Mouse (Mus musculus): ENCODE measurements around the gene Mpz.
"Not testable (repeated sequence)": the region's sequence is repeated elsewhere in the genome, so short reads cannot be mapped to it uniquely, and the experiment has no call there.

Mpz gene

DNA sequence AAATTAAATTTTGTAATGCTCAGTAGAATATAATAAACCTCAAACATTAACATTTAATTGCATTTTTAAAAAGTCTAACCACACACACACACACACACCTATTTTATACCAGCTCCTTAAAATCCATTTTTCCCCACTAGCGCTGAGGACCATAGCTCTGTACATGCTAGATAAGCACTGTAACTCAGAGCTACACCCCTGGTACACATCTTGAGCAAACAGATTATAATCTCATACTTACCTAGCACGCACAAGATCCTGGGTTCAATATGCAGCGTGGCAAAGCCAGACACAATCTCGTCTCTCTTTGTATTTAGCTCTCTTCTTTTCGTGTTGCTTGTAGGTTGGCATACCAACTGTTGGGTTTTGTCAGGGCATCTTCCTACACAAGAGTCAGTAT is 26.1 kb upstream of the Mpz start:
- DNase-seq (ENCODE audit: extremely low spot score, low read depth, low spot score), result no peak

DNA sequence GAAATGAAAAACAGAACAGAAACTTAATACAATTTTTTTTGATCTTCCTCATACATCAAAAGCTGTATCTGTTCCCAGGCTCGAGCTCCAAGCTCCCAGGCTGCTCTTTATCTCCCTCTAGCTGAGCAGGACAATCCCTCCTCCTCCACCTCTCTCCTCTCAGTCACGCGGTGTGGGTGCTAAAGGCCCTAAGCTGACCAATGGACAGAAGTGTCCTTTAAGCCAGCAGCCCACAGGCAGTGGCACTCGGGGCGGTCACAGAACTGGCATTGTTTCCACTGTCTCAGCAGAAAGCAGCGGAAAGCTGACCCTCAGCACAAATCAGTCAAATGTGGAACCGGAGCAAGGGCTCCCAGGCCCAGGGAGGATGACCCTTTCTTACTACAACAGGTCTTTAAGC is 21.3 kb upstream of the Mpz start:
- no peak for DNase-seq (ENCODE audit: extremely low spot score, low read depth, low spot score)

DNA sequence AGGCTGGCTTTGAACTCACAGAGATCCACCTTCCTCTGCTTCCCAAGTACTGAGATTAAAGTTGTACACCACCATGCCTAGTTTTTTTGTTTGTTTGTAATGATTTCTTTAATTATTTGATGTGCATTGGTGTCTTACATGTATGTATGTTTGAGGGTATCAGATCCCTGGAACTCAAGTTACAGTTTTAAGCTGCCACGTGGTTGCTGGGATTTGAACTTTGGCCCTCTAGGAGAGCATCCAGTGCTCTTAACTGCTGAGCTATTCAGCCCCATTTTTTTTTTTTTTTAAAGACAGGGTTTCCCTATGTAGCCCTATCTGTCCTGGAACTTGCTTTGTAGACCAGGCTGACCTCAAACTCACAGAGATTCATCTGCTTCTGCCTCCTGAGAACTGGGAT is 19.5 kb upstream of the Mpz start:
- DNase-seq (ENCODE audit: extremely low spot score, low read depth, low spot score), result no peak

DNA sequence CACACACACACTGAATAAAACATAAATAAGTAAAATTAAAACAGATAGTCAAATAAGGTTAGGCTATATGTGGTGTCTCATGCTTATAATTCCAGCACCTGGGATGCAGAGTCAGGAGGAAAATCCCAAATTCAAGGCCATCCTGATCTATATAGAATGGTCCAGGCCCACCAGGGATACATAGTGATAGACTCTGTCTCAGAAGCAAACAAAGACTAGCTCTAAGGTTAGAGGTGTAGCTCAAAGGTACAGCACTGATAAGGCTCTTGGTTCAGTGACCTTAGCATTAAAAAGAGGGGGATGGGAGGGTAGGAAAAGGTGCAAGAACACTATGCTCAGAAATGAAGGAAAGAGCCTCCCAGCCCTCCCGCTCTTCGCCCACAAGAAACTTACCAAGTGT is 14.9 kb upstream of the Mpz start:
- DNase-seq (ENCODE audit: extremely low spot score, low read depth, low spot score), result no peak

DNA sequence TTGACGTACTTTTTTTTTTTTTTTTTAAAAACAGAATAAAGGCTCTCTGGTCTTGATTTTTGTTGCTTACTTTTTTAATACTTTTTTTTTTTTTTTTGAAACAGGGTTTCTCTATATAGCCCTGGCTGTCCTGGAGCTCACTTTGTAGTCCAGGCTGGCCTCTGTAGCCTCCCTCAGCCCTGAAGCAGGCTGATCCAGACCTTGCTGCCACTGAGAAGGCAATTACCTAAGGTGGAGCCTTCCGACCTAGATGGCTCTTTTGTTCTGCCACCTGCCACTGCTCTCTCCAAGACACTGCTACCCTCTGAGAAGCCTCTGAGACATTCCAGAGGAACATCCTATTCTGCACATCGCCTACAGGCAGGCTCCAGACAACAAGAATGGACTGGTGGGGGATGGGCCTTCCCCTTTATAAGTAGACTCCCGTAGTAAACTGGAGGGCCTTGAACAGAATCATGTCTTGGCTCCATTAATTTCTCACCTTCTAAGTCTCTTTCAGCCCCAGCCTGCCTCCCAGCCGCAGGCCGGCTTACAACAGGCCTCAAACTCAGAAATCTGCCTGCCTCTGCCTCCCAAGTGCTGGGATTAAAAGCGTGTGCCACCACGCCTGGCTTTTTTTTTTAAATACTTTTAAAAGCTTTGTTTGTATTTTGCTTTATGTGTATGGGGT is 12.9 kb upstream of the Mpz start:
- not testable (repeated sequence) for DNase-seq (ENCODE audit: extremely low spot score, low read depth, low spot score)

DNA sequence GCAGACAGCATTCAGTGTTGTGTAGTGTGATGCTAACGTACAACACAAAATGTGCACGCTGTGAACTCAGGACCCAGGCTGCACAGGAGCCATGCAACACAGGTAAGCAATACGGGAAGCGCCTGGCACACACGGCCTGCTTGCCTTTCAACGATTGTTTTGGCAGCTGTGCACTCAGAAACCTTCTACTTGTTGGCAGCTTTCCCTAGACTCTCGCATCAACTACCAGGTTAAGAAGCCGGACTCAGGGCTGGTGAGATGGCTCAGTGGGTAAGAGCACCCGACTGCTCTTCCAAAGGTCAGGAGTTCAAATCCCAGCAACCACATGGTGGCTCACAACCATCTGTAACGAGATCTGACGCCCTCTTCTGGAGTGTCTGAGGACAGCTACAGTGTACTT is 7.5 kb upstream of the Mpz start:
- DNase-seq (ENCODE audit: extremely low spot score, low read depth, low spot score), result not testable (repeated sequence)

DNA sequence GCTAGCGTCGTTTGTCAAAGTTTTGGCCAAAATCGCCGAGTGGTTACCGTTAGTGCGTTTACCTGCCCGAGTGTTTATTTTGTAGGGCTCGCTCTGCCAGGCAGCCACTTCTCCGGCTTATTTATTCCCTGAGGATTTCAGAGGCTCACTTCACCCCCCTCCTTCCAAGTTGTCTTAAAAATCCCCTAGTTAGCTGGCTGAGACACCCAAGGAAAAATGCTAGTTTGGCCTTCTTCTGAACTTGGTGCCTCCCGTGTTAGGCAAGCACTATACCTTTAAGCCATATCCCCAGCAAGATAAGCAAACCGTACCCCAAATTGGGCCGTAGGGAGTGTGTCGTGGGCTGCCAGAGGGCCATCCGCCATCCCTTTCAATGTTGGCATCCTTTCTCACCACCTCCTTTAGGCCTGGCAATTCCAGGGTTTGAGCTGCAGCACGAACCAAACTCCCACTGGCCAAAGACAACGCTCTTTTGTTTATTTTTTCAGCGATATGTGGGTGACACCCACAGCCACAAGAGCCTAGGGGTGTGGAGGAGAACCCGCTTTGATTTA is 404 bp downstream of the Mpz start:
- no peak for DNase-seq (ENCODE audit: extremely low spot score, low read depth, low spot score)

DNA sequence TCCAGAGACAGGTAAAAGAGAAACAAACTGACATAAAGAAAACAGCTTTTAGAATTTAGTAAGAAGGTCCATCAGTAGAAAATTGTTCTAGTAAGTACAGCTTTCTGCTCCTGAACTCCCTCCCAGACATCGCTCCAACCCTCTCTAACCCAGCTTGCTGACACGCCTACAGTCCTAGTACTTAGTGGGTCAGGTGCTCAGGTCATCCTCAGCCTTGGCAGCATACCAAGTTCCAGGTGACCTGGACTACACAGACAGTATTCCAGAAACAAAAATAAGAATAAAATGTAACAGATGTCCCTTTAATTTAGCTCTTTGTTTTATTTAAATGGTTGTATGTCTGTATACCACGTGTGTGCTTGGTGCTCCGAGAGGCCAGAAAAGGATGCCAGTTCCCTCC is 1.5 kb downstream of the Mpz start:
- DNase-seq (ENCODE audit: extremely low spot score, low read depth, low spot score), result no peak

DNA sequence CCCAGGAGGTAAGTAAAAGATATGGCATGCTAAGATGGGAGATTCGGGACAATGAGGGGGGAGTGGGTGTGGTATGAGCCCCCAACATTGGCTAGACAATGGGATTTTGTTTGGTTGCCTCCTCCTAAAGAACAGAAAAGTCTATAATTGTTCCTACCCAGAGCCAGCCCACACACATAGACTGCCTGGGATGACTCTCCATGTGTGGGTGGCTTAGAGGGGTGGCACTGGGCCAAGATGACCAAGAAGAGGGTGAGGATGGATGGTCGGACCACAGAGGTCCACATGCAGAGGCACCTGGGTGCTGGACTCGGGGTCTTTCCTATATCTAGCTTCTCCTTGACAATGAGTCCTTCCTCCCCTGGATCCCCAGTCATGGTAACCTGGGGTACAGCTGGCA is 6.1 kb downstream of the Mpz start:
- no peak for DNase-seq (ENCODE audit: extremely low spot score, low read depth, low spot score)

DNA sequence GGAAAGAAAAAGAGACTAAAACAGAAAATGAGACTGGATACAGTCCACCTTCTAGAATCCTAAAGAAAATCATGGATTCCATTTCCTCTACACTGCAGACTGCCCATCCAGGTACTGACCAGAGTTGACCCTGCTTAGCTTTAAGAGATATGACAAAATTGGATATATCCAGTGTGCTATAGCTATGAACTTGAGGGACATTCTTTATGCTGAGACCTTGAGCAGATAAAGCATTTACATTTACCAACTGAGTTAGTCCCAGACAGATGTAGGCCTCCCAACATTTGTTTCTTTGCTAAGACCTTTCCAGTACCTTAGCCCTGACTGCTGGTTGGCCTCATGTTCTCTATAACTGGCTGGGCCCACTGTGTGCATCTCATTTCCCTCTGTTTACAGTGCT is 7.5 kb downstream of the Mpz start:
- DNase-seq (ENCODE audit: extremely low spot score, low read depth, low spot score), result no peak

DNA sequence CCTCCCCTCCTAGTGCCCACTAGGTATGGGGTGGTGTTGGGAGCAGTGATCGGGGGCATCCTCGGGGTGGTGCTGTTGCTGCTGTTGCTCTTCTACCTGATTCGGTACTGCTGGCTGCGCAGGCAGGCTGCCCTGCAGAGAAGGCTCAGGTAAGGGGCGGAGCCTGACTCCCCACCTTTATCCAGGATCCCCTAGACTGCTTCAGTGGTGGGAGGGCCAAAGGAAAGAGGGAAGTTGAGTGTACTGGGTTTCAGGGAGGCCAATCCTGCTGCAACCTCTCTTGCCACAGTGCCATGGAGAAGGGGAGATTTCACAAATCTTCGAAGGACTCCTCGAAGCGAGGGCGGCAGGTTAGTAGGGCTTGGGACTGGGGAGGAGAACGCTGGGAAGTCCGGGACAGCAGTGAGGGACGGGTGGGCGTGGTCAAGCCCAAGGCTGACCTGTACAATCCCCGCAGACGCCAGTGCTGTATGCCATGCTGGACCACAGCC is 9.0 kb downstream of the Mpz start:
- DNase-seq (ENCODE audit: extremely low spot score, low read depth, low spot score), result no peak

DNA sequence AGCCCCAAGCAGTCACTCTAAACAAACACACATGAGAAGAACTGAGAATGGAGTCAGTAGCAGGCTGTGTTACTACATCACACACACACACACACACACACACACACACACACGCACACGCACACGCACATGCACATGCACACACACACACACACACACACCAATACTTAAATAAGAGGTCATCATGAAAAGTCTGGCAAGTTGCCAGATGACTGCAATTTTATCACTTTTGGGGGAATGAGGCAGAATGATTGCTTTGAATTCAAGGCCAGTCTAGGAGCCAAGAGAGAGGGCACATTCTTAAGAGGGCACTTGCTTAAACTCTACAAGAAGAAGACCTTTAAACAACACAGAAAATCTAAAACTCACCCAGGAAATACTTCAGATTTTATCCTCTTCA is 12.0 kb downstream of the Mpz start:
- DNase-seq (ENCODE audit: extremely low spot score, low read depth, low spot score), result no peak

DNA sequence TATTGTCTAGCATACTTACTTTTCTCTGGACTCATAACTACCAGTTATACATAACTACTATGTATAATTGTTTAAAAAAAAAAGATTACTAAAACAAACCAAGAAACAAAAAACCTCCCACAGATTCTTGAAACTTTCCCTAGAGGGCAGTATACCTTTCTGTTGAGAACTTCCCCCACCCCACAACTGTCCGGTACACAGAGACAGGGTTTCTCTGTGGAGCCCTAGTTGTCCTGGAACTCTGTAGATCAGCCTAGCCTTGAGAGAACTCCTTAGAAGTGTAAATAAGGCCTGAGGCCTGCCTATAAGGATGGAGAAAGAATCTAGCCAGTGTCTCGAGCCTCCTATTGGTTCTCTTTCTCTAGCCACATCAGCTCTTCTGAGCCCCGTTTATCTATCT is 13.7 kb downstream of the Mpz start:
- no peak for DNase-seq (ENCODE audit: extremely low spot score, low read depth, low spot score)

DNA sequence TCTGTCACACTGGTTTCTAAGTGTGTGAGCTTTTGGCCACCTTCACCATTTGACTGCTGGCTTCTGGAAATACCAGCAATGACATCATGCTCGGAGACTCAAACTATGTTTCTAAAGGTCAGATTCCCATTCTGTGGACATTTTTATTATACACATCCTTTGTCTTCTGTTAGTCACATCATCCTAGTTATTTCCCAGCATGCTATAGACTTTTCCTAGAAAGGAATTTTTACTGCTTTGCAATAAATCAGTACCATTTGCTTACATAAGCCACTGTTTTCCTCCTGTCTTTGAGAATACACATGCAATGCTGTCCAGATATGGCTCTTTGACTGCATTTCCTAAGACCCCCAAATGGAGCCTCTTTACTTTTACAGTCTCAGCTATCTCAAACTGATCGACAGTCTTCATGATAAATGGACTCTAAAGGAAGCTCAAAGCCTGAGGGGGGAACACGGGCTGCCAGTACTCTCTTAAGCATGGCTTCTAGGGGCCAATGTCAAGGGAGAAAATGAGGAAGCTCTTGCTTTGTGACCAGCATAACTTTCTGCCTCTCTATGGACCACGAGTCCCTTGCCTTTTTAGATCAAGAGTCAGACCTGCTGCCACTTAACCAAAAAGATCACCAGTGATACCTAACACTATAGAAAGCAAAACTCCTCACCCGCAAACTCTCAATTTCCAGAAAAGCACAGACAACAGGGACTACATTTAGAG is 15.3 kb downstream of the Mpz start:
- no peak for DNase-seq (ENCODE audit: extremely low spot score, low read depth, low spot score)

DNA sequence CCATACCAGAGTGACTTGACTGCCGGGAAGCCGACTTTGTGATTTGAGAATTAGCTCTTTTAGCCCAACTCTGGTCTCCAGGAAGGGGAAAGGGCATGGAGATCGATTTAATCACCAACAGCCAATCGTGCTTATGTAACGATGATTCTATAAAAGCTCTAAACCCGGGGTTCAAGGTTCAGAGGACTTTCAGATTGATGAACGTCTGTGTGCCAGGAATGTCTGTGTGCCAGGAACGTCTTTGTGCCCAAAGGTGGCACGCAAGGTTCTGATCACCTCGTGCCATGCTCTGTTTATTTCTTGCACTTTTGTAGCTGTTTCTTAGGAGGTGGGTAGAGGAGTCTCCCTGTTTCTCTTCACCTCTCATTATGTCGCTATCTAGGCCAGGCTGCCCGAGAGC is 18.4 kb downstream of the Mpz start:
- DNase-seq (ENCODE audit: extremely low spot score, low read depth, low spot score), result no peak

DNA sequence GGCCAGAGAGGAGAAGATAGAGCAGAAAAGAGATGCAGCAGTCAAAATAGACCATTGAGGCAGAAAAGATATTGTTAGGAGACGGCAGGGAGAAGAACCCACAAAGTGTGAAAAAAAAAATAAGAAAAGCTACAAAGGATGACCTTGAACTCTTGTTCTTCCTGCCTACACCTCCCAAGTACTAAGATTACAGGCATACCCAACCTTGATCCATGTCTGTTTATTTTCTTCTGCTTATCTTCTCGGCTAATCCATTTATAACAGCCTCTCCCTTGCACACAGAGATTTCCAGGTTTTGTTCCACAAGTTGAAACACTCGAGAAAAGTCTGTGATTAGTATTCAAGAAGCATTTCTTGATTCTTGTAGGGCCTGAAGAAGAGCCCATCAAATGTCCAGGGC is 19.4 kb downstream of the Mpz start:
- no peak for DNase-seq (ENCODE audit: extremely low spot score, low read depth, low spot score)

DNA sequence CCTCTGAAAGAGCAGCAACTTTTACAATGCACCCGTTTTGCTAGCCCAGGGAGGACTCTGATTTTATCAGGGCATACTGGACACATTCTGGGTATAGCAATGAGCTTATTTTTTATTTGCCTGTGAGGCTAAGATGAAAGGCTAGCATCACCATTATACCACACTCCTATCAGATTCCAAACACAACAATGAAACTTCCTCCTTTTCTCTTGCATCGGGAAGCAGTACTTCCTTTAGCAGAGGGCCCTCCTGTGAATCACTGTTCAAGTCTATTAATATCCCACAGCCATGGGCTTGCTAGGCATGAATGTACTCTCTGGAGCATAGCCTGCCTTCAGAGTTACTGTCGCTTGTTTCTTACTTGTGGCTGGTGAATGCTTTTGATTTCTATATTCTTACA is 20.6 kb downstream of the Mpz start:
- DNase-seq (ENCODE audit: extremely low spot score, low read depth, low spot score), result no peak

DNA sequence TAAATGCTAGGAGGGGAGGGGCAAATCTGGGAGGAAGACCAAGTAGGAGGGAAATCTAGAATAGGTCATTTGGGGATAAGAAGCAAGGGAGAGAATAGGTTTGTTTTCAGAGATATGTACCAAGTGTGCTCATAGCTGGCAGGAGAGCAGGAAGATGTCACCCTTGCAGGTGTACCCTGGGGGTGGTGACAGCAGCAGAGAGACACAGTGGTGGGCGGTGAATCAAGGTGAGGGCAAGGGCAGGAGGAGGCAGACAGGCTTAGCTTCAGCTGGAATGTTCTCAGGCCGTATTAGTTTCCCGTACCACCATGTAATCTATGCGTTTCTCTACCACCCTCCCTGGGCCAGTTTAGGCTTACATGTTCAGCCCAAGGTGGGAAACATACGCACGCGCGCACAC is 22.3 kb downstream of the Mpz start:
- DNase-seq (ENCODE audit: extremely low spot score, low read depth, low spot score), result no peak

DNA sequence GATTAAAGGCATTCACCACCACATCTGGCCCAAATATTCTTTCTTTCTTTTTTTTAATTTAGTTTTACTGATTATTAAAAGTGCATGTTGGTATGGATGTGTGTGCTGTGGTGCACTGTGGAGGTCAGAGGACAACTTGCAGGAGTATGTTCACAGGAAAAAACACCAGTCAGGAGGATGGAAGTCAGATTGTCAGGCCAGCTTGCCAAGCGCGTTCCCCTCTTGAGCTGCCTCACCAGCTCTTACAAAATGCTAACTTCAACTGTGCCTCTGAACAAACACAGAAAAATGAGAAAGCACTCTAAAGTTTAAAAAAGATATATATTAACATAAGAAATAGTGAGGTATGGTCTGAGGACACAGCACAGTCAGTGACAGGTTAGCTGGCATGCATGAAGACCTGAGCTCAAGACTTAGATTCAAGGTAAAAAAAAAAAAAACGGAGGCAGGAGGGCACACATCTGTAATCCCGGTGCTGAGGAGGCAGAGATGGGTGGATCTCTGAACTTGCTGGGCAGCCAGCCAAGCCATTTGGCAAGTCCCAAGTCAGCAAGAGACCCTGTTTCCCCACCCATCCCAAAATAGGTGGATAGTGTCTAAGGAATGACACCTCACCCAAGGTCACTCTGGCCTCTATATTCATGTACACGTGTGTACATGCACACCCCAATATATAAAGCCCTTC is 29.1 kb downstream of the Mpz start:
- DNase-seq (ENCODE audit: extremely low spot score, low read depth, low spot score), result no peak

DNA sequence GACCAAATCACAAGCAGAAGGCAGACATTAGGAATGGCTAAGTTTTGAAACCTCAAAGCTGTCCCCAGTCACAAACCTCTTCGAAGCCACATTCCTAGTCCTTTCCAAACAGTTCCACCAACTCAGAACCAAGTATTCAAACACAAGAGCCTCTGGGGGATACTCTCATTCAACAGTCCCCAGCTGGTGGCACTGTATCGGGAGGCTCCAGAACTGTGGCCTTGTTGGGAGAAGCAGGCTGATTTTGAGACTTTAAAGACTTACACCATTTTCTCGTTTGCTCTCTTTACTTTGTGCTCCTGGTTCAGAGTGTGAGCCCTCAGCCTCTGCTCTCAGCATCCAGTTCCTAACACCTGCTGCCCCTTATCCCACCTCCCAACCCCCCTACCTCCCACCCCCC is 32.5 kb downstream of the Mpz start:
- DNase-seq (ENCODE audit: extremely low spot score, low read depth, low spot score), result no peak

DNA sequence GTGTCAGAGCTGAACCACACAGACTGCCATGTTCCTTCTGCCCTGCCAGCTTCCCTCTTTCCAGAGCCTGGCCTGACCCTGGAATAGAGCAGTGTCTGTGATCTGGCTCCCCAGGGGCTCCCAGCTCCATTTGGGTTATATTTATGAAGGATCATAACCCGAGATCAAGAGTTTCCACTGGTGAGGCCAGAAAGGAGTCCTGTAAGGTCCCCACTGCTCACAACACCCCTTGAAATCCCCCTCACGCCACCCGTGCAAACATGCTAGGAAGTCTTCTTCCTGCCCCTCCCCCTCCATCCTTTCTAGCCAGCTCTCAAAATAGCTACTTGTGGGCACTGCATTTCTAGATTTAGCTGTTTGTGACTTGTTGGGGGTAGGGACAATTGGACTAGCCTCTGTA is 33.1 kb downstream of the Mpz start:
- no peak for DNase-seq (ENCODE audit: extremely low spot score, low read depth, low spot score)

DNA sequence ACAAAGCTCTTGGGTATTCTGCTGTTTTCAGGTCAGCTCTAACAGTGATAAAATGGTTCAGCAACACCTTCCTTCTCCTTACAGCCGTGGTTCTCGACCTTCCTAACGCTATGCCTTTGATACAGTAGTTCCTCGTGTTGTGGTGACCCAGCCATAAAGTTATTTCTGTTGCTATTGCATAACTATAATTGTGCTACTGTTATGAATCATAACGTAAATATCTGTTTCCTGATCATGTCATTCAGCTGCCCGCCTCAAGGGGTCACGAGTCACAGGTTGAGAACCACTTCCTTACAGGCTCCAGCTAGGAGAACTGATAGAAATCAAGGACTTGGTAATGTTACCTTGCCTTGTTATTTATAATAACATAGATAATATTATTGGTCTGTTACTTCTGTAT is 33.8 kb downstream of the Mpz start:
- DNase-seq (ENCODE audit: extremely low spot score, low read depth, low spot score), result no peak

Measured in hindlimb bud, embryonic 11.5 days (tissue).